Mouse (Mus musculus): ENCODE data around the gene Ntf3. TPM values are rescaled to one million over a fixed set of nuclear protein-coding genes. Genes with fewer than 3 reads are reported as not detected.

Gene Ntf3
- total RNA-seq, 2 experiments from 2014 or later = 1.4 to 2.4 TPM

DNA sequence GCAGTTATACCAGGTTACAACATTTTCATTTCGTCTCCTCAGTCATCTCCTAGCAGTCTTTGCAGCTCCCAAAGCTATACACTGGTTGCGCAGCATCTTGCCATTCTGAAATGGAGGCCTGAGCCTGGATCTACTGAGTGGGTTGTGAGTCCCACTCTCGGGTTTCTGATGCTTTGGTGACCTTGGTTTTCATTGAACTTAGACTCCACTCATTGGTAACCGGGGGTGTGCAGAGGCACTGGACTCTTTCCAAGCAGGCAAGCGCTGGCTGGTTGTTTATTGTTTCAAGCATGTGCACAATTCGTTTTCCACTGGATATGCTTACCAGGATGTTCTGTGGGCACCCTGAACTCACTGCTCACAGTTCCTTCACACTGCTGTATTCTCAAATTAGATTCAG lies 71.7 kb downstream of the Ntf3 start:
- intact Hi-C loops (cut with DNase I) = no loop called here
- TF ChIP-seq CTCF (IDR thresholded peaks at IDR 0.05) = no peak
- H3K4me3 ChIP-seq = no peak overlapping the region
- DNase-seq = no peak
- H3K27ac ChIP-seq = no peak overlapping the region

- Histone ChIP-seq H3K27ac (peak overlapping the region; percentile 51), H3K4me3 (no peak overlapping the region)
- DNase-seq = no peak
- intact Hi-C loops (cut with DNase I) = no loop called here
- no peak for TF ChIP-seq CTCF (IDR thresholded peaks at IDR 0.05)
These were observed 74.7 kb downstream of the Ntf3 start for GRCm38 (mm10) chr6:126092026-126092425.

- no peak for TF ChIP-seq CTCF (IDR thresholded peaks at IDR 0.05)
- intact Hi-C loops (cut with DNase I) = no loop called here
- peak; percentile 53 for DNase-seq
These were observed 76.6 kb downstream of the Ntf3 start for GRCm38 (mm10) chr6:126090063-126090462.

GRCm38 (mm10) chr6:126088489-126089265 lies 78.0 kb downstream of the Ntf3 start:
- no peak for TF ChIP-seq CTCF (IDR thresholded peaks at IDR 0.05)
- intact Hi-C loops (cut with DNase I) = loop anchor here (5.0 kb wide), 1 partner anchor 79 kb away; the partner anchor contains the start of gene Ntf3
- peak overlapping the region; percentile 16; the same call in 1 of the 2 replicates for H3K27ac ChIP-seq
- no peak overlapping the region for H3K4me3 ChIP-seq
- DNase-seq = peak; percentile 53

More at GRCm38 (mm10) chr6:126090063-126090462, 76.6 kb downstream of the Ntf3 start:
- peak overlapping the region; percentile 24 for H3K27ac ChIP-seq
- H3K4me3 ChIP-seq = no peak overlapping the region

DNA sequence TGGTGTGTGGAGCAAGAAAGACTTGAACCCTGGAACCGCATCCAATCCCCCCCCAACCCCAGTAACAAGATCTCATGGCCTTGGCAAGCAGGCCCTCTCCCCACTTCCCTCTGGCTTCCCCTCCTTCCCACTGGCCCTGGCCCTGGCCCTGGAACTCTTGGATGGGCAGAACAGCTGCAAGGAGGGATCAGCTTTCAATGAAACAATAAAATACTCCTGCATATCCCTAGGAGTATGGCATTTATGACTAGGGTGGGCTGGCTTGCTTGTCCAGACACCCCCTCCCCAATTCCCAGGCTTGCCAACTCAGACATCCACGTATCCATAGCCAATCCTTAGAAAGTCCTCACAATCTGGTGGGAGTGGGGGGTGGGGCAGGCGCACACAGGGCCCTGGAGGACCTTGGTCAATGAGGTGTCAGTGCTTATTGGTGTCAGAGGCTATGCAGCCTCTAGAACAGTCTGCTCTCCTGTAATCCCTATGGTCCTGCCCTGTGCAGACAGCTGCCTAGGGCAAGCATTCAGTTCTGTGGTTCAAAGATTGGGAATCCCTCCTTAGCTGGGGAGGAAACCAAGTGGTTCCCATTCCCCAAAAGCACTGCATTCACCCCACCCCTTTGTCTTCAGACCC lies 80.3 kb downstream of the Ntf3 start:
- DNase-seq = peak; percentile 57
- Histone ChIP-seq H3K4me3 (no peak overlapping the region), H3K27ac (peak overlapping the region; percentile 28)
- TF ChIP-seq CTCF (IDR thresholded peaks at IDR 0.05) = no peak
- intact Hi-C loops (cut with DNase I) = loop anchor here (5.0 kb wide), 1 partner anchor 81 kb away; the partner anchor contains the start of gene Ntf3

DNA sequence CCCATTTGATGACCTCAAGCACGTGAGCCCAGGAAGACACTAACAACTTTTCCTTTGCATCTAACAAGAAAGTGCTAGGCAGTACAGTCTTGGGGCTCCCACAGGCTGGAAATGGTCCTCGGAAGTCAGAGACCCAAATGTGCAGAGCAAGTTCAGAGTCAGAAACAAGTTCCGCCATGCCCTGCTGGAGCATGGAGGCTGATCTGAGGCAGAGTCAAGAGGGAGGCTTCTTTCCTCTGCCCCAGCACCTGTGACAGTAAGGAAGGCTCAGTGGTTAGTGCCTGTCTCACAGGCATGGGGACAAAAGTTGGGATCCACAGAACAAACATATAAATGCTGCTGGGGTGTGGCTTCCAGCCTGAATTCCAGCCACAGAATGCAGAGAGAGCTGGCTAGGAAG lies 86.2 kb downstream of the Ntf3 start:
- Histone ChIP-seq H3K27ac (no peak overlapping the region), H3K4me3 (no peak overlapping the region)
- TF ChIP-seq CTCF (IDR thresholded peaks at IDR 0.05) = no peak
- DNase-seq = no peak
- intact Hi-C loops (cut with DNase I) = no loop called here

DNA sequence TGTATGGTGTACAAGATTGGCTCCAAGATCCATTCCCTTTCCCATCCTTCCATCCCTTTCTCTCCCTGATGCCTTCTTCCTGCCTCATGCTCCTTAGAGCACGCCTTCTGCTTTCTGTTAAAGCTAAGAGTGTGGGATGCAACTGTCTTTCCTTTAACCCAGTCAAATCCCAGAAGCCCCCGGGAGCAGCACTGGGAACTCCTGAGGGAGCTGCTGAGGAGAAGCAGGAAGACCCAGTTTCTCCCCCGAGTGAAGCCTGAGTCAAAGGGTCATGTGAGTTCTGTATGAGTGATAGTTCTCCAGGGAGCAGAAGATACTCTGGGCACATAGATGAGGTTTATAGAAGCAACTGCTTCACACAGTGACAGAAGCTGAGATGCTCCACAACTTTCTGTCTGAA lies 109.0 kb downstream of the Ntf3 start:
- no peak for TF ChIP-seq CTCF (IDR thresholded peaks at IDR 0.05)
- H3K27ac ChIP-seq = no peak overlapping the region
- H3K4me3 ChIP-seq = no peak overlapping the region
- no peak for DNase-seq
- intact Hi-C loops (cut with DNase I) = no loop called here

- Histone ChIP-seq H3K4me3 (no peak overlapping the region), H3K27ac (no peak overlapping the region)
- TF ChIP-seq CTCF (IDR thresholded peaks at IDR 0.05) = no peak
- intact Hi-C loops (cut with DNase I) = no loop called here
- DNase-seq = no peak
These were observed 113.6 kb downstream of the Ntf3 start for GRCm38 (mm10) chr6:126053136-126053535.
